Mouse (Mus musculus) cerebellum, adult (tissue): ENCODE data around the gene Gm49388.

Experiments
- ATAC-seq: cut with Nextera tagmentation; 2 replicates; pipeline ENCODE4 v1.9.2; 2017; ENCODE audit warnings: mild to moderate bottlenecking, moderate library complexity, mixed read lengths; ENCODE audit not compliant: insufficient number of reproducible peaks, low FRiP score, low TSS enrichment

Gm49388 gene

GRCm38 (mm10) chr7:127785308-127785707, at the start of gene Gm49388:
Gene Gm49388 (plus strand): TSS chr7:127785608.
- ATAC-seq = no peak

GRCm38 (mm10) chr7:127744366-127745045, 40.9 kb upstream of the Gm49388 start, which contains the start of gene Fbxl19:
Gene Fbxl19 (plus strand): TSS chr7:127744543.
- ATAC-seq = no peak

DNA sequence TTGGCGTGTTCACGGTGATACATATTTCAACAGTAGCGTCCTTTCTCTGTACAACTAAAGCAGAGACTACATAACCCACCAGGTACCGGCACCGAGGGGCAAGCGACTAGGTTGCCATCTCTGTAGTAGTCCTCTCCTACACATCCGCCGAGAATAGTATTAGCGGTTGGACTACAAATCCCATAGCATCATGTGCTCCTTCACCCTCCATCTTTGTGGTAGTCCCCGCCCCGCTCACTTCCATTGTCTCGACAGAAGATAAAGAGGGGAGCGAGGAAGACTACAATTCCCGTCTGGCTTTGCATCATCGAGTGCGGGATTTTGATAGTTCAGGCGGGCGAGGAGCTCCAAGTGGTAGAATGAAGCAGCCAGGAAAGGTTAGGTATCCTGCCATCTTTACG, 40.2 kb upstream of the Gm49388 start:
- ATAC-seq = peak; percentile 79; the same call in 1 of the 2 replicates

DNA sequence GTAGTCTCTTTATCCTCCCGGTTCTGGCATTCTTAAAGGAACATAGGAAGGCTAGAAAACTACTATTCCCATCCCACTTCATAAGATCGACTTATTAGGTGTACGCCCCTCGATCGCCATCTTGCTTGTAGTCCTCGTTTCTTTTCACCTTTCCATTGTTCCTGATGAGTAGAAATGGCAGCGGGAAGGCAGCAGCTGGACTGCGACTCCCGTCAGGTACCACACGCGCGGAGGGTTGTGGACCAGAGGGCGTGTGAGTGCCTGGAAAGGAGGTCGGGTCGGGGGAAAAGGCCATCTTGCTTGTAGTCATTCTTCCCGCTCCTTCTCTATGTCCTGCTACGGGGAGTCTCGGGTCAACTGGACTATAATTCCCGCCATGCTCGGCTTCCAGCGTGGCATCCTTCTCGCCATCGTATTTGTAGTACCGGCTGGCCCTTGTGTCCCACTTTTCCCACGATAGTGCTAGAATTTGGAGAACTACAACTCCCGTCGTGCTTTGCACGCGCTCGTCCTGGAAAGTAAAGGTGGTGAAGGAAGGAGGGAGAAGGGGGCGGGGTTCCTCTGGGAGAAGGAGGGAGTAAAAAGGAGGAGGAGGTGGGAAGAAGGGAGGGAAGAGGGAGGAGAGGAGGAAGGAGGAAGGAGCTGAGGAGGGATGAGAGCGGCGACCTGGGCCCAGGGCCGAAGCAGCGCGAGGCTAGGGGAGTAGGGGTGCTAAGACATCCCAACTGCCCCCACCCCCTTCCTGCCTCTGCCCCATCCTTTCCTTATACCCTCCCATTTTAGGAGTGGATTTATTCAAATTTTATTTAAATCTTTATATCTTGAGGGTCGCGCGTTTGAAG, 39.5 kb upstream of the Gm49388 start:
- ATAC-seq = peak; percentile 85

GRCm38 (mm10) chr7:127746494-127747491, 38.6 kb upstream of the Gm49388 start:
- no peak for ATAC-seq

GRCm38 (mm10) chr7:127747559-127748234, 37.7 kb upstream of the Gm49388 start:
- no peak for ATAC-seq

DNA sequence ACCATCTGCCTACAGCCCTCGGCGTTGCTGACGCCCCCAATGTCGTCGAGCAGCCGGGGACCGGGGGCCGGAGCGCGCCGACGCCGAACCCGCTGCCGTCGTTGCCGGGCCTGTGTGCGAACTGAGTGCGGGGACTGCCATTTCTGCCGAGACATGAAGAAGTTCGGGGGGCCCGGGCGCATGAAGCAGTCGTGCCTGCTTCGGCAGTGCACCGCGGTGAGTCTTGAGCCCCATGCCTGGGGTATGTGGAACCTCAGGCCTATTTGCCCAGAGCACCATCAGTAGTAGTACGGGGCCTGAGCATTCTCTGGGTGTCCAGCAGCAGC, 37.2 kb upstream of the Gm49388 start:
- no peak for ATAC-seq

- ATAC-seq = peak; percentile 59
These were observed 35.0 kb upstream of the Gm49388 start for GRCm38 (mm10) chr7:127750131-127751127.

GRCm38 (mm10) chr7:127751619-127752018, 33.8 kb upstream of the Gm49388 start:
- ATAC-seq = no peak

DNA sequence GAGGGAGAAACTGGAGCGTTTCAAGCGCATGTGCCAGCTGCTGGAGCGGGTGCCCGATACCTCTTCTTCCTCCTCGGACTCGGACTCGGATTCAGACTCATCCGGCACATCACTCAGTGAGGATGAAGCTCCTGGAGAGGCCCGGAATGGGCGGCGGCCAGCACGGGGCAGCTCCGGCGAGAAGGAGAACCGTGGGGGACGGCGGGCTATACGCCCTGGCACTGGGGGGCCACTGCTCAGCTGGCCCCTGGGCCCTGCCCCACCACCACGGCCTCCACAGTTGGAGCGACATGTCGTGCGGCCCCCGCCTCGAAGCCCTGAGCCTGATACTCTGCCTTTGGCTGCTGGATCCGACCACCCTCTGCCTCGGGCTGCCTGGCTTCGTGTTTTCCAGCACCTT, 33.3 kb upstream of the Gm49388 start:
- no peak for ATAC-seq

DNA sequence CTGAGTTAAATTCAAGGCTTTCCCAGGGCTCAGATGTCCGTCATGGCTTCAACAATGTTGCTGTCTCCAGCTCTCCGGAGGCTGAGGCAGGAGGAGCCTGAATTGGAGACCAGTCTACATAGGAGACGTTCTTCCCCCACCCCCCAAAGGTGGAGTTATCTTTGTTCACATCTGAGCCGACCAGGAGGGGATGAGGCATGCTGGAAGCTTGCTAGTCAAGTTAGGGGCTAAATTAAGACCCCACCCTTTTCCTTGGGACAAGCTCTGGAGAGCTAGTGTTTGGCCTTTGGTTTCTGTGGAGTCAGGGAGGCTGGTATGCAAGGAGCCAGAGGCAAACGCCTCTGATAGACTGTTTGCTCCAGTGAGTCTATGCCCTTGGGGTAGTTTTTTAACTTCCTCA, 32.2 kb upstream of the Gm49388 start:
- ATAC-seq = no peak

- ATAC-seq = no peak
These were observed 31.7 kb upstream of the Gm49388 start for GRCm38 (mm10) chr7:127753741-127754140.

- no peak for ATAC-seq
These were observed 25.7 kb upstream of the Gm49388 start for GRCm38 (mm10) chr7:127759716-127760115.

DNA sequence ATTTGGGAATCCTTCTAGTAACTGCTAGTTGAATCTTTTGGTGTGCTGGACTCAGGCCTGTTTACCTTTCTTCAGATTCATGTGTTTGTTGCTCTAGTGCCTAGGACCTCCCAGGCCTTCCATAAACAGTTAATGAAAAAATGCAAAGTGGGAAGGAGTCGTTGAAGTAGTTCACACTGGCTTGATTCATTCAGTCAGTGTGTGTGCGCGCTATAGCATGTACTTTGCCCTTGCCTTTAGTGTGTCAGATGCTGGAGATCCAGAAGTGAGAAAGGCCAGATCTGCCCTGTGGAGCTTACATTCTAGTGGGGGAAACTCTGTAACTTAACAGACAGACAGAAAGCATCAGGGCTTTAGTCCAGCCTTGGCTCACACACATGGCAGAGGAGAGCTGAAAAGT, 24.9 kb upstream of the Gm49388 start:
- ATAC-seq = no peak

- ATAC-seq = no peak; the same call in 1 of the 2 replicates
These were observed 24.4 kb upstream of the Gm49388 start for GRCm38 (mm10) chr7:127761026-127761425.

DNA sequence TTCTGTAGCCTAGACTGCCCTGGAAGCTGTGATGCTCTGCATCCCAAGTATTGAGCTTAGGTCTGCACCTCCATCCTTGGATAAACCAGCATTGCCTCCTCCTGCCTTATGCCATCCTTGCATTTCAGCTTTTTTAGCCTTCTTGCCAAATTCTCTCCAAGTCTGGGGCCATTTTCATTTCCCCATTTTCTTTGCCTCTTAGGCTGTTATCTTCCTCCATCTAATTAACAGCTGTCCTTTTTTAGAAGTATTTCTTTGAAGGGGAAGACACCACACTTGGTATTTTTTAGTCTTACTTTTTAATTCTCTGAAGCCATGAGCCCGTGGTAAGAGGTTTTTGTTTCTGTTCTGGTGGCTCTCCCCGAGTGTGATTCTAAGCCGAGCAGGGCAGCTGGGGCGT, 21.8 kb upstream of the Gm49388 start:
- no peak for ATAC-seq

DNA sequence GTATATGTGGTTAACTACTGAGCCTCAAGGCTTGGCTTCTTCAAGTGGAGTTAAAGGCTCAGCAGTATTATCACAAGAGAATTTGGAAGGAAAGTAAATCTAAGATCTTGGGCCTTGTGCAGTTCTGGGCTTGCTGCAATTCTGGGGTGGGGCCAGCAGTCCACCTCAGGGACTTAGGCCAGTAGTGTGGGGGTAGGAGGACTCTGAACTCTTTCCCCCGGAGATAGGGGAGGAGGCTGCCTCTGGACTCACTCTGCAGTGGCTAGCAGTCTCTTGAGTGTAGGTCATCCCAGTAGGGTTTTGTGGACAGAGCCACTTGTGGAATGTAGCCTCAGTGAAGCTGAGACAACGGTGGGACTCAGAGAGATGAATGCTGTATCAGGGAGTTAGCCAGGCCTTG, 19.7 kb upstream of the Gm49388 start:
- no peak for ATAC-seq

GRCm38 (mm10) chr7:127766851-127767609, 18.4 kb upstream of the Gm49388 start:
- no peak for ATAC-seq
